Mouse (Mus musculus): Measurements from ENCODE around the gene Ttc12.

Ttc12 gene

DNA sequence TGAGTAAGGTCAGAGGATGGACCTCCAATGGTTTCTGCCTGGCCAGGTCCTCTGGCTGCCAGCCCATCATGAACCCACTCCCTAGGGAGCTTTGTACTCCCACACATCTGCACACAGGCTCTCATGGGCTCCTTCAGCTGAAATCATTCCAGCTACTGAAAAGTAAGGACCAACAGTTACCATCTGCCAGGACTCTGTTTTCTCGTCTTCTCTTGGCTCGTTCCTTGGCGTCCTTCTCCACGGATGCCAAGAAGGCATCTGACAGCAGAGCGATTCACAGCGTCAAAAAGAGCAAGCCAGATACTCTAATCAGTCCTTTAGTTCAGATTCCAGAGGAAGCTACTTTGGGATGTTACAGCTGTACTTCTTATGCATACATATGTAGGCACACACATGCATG is 15.1 kb downstream of the Ttc12 start:
- no peak for DNase-seq (ENCODE audit: low read depth, low spot score)
- Histone ChIP-seq H3K36me3 (ENCODE audit: control insufficient read depth, insufficient read depth, low read length, poor library complexity, severe bottlenecking) (no peaks in the 10 kb centered on the region), H3K27me3 (ENCODE audit: control insufficient read depth, insufficient read depth, low read length, poor library complexity, severe bottlenecking) (no peaks in the 10 kb centered on the region)

DNA sequence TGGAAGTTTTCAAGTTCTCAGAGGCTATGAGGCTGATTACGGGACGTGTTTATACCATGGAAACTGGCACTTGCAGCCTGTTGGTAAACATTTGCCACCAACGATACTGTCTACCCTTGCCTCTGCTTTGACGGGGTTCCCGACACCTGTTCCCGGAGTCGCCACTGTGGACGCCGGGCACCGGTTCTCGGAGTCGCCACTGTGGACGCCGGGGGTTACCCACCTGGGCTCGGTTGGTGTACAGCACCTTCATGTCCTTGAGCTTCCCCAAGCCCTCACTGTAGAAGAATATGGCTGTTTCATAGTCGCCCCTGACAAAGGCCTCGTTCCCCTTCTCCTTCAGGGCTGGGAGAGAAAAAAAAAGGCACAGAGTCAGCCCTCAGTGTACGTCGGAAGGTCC is 16.0 kb downstream of the Ttc12 start:
- no peak for DNase-seq (ENCODE audit: low read depth, low spot score)

DNA sequence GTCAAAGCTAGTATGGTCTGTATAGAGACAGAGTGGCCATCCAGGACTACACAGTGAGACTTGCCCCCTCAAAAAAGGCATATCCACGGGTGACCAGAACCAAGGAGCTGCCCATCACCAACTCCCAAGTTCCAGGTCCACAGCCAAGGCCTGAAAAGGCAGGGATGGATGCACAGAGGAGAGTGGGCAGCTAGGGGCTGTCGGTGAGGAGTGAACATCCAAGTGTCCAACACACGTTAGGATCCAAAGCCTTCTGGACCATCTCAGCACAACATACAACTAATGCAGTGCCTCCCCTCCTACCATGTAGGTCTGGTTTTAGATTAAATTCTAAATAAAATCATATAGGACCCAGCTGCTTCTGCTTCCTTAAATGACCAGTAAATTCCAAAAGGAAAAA is 29.9 kb downstream of the Ttc12 start:
- no peaks in the 10 kb centered on the region for H3K27me3 ChIP-seq (ENCODE audit: control insufficient read depth, insufficient read depth, low read length, poor library complexity, severe bottlenecking)
- no peaks in the 10 kb centered on the region for H3K36me3 ChIP-seq (ENCODE audit: control insufficient read depth, insufficient read depth, low read length, poor library complexity, severe bottlenecking)
- DNase-seq (ENCODE audit: low read depth, low spot score), result no peak

More for the DNA sequence above, 16.0 kb downstream of the Ttc12 start:
- H3K27me3 ChIP-seq (ENCODE audit: control insufficient read depth, insufficient read depth, low read length, poor library complexity, severe bottlenecking), result no peaks in the 10 kb centered on the region
- H3K36me3 ChIP-seq (ENCODE audit: control insufficient read depth, insufficient read depth, low read length, poor library complexity, severe bottlenecking), result no peaks in the 10 kb centered on the region

DNA sequence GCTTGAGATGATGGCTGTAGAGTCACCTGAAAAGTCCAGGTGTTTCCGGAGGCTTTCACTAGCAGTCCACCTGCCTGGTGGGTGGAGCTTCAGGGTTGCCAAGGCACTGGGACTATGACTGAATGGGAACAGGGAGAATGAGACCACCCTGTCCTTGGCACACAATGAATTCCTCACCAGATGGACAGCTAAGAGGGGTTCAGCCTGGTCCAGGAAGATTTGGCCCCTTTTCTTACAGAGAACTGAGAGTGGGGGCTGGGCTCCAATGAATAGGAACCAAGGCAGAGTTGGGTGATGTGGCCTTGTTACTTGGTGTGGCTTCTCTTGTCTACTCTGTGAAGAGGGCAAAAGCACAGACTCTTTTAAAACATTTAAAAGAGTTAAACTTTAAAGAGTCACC is 33.6 kb downstream of the Ttc12 start:
- no peaks in the 10 kb centered on the region for H3K36me3 ChIP-seq (ENCODE audit: control insufficient read depth, insufficient read depth, low read length, poor library complexity, severe bottlenecking)
- DNase-seq (ENCODE audit: low read depth, low spot score), result no peak
- no peaks in the 10 kb centered on the region for H3K27me3 ChIP-seq (ENCODE audit: control insufficient read depth, insufficient read depth, low read length, poor library complexity, severe bottlenecking)

DNA sequence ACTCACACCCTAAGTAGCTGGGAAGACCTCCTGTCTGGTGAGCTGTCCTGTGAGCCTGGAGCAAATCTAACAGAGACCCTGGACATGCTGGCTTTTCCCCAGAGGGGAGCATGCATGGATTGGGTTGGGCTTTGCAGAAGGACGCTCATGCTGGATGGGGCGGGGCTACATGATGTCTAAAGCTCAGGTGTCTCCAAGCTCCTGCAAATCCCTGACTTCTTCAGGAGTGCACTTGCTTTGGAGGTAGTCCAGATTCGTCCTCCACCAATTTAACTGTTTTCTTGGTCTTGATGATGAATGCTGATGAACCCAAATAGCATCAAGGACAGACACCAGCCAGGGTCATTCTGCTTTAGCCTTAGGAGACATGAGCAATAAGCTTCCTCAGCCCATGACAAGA is 35.5 kb downstream of the Ttc12 start:
- Histone ChIP-seq H3K27me3 (ENCODE audit: control insufficient read depth, insufficient read depth, low read length, poor library complexity, severe bottlenecking) (no peaks in the 10 kb centered on the region), H3K36me3 (ENCODE audit: control insufficient read depth, insufficient read depth, low read length, poor library complexity, severe bottlenecking) (no peaks in the 10 kb centered on the region)
- DNase-seq (ENCODE audit: low read depth, low spot score), result no peak

DNA sequence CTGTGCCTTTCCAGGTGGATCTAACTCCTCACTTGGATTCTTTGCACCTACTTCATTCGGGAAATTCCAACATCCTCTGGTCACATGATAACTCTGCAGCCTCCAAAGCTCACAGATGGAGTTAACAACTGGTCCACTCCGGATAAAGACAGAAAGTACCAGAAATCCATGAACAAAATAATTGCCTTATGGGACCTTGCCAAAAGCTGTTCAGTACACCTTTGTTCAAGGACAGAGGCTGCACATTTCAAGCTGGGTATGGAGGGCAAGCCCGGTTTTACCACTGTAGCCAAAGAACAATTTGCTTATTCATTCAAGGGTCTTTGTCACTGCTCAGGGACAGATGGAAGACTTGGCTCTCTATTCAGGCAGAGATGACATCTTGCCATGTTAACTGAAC is 43.4 kb downstream of the Ttc12 start:
- no peaks in the 10 kb centered on the region; the same call in 1 of the 2 replicates for H3K27me3 ChIP-seq (ENCODE audit: control insufficient read depth, insufficient read depth, low read length, poor library complexity, severe bottlenecking)
- H3K36me3 ChIP-seq (ENCODE audit: control insufficient read depth, insufficient read depth, low read length, poor library complexity, severe bottlenecking), result no peaks in the 10 kb centered on the region
- no peak for DNase-seq (ENCODE audit: low read depth, low spot score)

DNA sequence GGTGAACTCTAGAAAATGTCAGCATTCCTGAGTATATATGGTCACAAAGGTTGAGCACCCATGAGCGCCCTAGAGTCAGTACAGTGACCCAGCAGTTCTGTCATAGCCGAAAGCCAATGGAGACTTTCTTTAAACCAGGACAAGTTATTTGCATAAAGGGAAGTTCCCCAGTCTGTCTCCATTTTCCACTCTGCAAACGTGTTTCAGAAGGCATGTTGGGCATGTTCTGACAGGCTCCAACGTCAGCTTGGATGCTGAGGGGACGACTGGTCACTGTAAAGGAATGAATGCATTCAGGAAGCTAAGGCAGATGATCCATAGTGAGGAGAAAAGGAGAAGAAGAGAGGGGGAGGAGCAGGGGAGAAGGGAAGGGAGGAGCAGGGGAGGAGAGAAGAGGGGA is 58.5 kb downstream of the Ttc12 start:
- Histone ChIP-seq H3K36me3 (ENCODE audit: control insufficient read depth, insufficient read depth, low read length, poor library complexity, severe bottlenecking) (no peaks in the 10 kb centered on the region), H3K27me3 (ENCODE audit: control insufficient read depth, insufficient read depth, low read length, poor library complexity, severe bottlenecking) (no peaks in the 10 kb centered on the region)
- no peak for DNase-seq (ENCODE audit: low read depth, low spot score)

DNA sequence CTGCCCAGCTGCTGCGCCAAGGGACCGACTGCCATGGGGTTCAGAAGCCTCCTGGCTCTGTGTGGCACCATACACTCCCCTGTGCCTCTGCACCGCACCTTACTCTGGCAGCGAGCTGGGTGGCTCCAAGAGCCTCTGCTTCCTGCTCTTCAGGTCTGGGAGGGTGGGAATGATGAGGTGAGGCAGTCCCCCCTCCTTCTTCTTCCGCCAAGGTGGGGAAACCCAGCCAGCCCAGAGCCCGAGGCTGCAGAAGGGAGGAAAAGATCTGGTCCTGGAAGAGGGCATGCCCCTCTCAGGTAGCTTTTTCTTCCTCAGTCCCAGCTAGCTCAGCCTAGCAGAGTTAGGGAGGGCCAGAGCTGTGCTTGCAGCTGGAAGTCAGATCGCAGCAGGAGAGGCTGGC is 59.1 kb downstream of the Ttc12 start, which contains the start of gene Ankk1:
Gene Ankk1 (minus strand): TSS at position 101 of the 400 bp plus-strand sequence.
- DNase-seq (ENCODE audit: low read depth, low spot score), result no peak
- Histone ChIP-seq H3K27me3 (ENCODE audit: control insufficient read depth, insufficient read depth, low read length, poor library complexity, severe bottlenecking) (no peaks in the 10 kb centered on the region), H3K36me3 (ENCODE audit: control insufficient read depth, insufficient read depth, low read length, poor library complexity, severe bottlenecking) (no peaks in the 10 kb centered on the region)

DNA sequence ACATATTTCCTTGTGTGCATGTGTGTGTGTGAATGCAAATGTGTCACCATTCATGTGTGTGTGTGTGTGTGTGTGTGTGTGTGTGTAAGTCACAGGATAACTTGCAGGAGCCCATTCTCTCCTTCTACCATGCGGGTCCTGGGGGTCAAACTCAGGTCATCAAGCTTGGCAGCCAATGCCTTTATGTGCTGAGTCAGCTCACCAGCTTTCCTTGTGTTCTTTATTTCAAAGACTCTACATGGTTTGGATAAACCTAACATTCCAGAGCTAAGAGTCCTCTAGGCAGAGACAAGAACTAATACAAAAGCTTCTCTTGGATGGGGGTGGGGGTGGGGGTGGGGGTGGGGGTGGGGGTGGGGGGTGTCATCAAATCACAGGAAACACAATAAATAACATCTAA is 60.4 kb downstream of the Ttc12 start:
- H3K36me3 ChIP-seq (ENCODE audit: control insufficient read depth, insufficient read depth, low read length, poor library complexity, severe bottlenecking), result no peaks in the 10 kb centered on the region
- no peaks in the 10 kb centered on the region for H3K27me3 ChIP-seq (ENCODE audit: control insufficient read depth, insufficient read depth, low read length, poor library complexity, severe bottlenecking)
- no peak for DNase-seq (ENCODE audit: low read depth, low spot score)

DNA sequence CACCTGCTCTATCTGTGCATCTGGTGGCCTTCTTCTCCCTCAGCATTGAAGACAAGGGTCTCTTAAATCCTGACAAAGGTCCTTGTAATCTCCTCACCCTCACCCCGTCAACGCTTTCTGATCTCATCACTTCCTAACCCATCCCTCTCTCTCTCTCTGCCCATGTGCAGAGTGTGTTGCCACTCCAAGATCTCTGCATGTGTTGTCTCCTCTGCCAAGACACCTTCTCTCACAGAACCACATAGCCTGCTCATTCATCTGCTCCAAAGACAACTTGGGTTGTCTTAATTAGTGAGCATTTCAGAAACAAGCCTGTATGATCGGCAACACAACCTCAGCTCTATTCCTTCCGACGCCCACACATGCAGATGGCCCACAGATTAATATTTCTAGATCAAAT is 62.2 kb downstream of the Ttc12 start:
- no peak for DNase-seq (ENCODE audit: low read depth, low spot score)
- no peaks in the 10 kb centered on the region for H3K36me3 ChIP-seq (ENCODE audit: control insufficient read depth, insufficient read depth, low read length, poor library complexity, severe bottlenecking)
- no peaks in the 10 kb centered on the region for H3K27me3 ChIP-seq (ENCODE audit: control insufficient read depth, insufficient read depth, low read length, poor library complexity, severe bottlenecking)

DNA sequence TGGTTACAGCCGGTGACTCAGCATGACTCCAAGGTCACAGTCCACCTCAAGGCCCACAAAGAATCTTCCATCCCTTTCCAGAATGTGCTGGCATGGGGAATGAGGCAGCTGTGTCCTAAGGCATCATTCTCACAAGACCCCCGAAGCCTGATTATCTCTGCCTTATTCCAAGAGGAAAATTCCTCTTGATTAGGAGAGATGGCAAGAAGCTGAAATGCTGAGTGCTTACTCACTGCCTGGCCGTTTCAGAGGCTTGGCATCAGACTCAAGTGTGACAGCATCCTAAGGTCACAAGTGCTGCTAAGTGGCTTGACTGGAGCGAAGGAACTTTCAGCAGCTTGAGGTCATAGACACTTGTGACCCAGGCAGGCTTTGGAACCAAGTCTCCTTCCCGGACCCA is 75.4 kb downstream of the Ttc12 start:
- Histone ChIP-seq H3K36me3 (ENCODE audit: control insufficient read depth, insufficient read depth, low read length, poor library complexity, severe bottlenecking) (no peaks in the 10 kb centered on the region), H3K27me3 (ENCODE audit: control insufficient read depth, insufficient read depth, low read length, poor library complexity, severe bottlenecking) (no peaks in the 10 kb centered on the region)
- no peak for DNase-seq (ENCODE audit: low read depth, low spot score)

DNA sequence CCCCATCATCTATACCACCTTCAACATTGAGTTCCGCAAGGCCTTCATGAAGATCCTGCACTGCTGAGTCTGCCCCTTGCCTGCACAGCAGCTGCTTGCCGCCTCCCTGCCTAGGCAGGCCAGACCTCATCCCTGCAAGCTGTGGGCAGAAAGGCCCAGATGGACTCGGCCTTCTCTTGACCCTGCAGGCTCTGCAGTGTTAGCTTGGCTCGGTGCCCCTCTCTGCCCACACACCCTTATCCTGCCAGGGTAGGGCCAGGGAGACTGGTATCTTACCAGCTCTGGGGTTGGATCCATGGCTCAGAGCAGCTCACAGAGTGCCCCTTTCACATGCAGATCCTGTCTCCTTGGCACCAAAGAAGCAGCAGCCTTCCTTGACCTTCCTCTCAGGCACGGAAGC is 79.0 kb downstream of the Ttc12 start:
- DNase-seq (ENCODE audit: low read depth, low spot score), result no peak
- Histone ChIP-seq H3K36me3 (ENCODE audit: control insufficient read depth, insufficient read depth, low read length, poor library complexity, severe bottlenecking) (no peaks in the 10 kb centered on the region), H3K27me3 (ENCODE audit: control insufficient read depth, insufficient read depth, low read length, poor library complexity, severe bottlenecking) (no peaks in the 10 kb centered on the region)

DNA sequence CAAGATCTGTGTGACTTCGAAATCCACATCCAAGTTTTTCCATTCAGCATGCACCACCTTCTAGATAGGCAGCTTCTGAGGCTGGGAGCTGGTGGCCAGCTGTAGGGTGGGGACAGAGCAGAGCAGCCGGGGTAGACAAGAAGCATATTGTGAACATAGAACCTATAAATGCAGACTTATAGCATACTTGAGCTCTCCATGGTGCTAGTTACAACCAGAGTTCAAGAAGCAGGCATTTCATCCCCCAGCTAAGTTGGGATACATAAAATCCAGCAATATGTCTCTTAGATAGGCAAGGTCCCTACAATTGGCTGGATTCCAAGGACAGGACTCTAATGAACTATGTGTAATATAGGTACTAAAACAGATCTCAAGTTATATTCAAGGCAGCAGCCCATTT is 82.3 kb downstream of the Ttc12 start:
- Histone ChIP-seq H3K36me3 (ENCODE audit: control insufficient read depth, insufficient read depth, low read length, poor library complexity, severe bottlenecking) (no peaks in the 10 kb centered on the region), H3K27me3 (ENCODE audit: control insufficient read depth, insufficient read depth, low read length, poor library complexity, severe bottlenecking) (no peaks in the 10 kb centered on the region)
- DNase-seq (ENCODE audit: low read depth, low spot score), result no peak

DNA sequence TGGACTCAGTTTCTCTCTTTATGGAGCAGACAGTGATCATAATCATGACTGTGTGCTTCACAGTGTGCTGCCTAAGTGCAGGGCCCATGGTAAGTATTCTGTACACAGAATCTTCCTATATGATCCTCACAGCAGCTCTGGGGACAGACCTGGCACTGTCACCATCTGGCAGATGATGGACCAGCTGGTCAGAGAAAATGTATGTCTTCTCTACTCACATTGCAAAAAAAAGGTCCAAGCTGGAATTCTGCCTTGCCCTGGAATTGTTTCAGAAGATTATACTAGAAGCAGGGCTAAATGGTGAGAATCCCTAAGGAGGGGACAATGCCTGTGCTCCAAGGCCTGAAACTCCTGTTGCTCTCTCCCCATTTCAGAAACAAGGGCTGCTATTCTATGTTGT is 90.0 kb downstream of the Ttc12 start:
- DNase-seq (ENCODE audit: low read depth, low spot score), result no peak
- H3K36me3 ChIP-seq (ENCODE audit: control insufficient read depth, insufficient read depth, low read length, poor library complexity, severe bottlenecking), result no peaks in the 10 kb centered on the region
- no peaks in the 10 kb centered on the region for H3K27me3 ChIP-seq (ENCODE audit: control insufficient read depth, insufficient read depth, low read length, poor library complexity, severe bottlenecking)

DNA sequence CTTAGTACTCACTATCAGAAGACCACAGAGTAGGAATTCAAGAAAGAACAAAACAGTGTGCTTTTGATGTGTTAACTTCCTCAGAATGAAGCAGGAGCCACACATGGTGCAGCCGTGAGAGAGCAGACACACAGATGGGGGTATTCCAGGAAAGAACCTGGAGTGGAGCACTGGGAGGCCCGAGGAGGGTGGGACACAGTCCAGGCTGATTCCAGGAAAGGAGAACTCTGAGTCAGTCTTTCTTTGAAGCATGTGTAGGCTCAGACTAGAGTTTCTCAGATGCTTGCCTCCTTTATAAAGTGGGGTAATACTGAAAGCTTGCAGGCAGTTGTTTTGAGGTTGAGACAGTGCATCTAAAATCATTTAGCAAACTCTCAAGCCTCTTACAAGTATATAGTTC is 93.8 kb downstream of the Ttc12 start:
- Histone ChIP-seq H3K27me3 (ENCODE audit: control insufficient read depth, insufficient read depth, low read length, poor library complexity, severe bottlenecking) (no peaks in the 10 kb centered on the region), H3K36me3 (ENCODE audit: control insufficient read depth, insufficient read depth, low read length, poor library complexity, severe bottlenecking) (no peaks in the 10 kb centered on the region)
- no peak for DNase-seq (ENCODE audit: low read depth, low spot score)

Data from splenic B cell, adult 2 months (primary cell).